Mouse (Mus musculus) forebrain, embryonic 14.5 days (tissue): ENCODE results near the gene Gpx4. TPM values are rescaled to one million over a fixed set of nuclear protein-coding genes. Genes with fewer than 3 reads are reported as not detected.

Experiments used
- ATAC-seq: fragments of 200-750 bp; cut with Nextera tagmentation; 2 replicates; pipeline ENCODE4 v1.8.0; 2017; ENCODE audit warnings: mild to moderate bottlenecking, moderate library complexity
- DNase-seq: peaks from one replicate; pipeline ENCODE4 v3.0.0-alpha.2; 2015; ENCODE audit warnings: low spot score
- H3K27ac ChIP-seq: fragments of 300-500 bp; sonication (generic); 2 replicates; pipeline ENCODE4 v1.5.1; 2014; ENCODE audit warnings: low read depth, mild to moderate bottlenecking, control low read depth, low read length, moderate library complexity
- H3K27me3 ChIP-seq: fragments of 300-500 bp; sonication (generic); replicated peaks from 2 replicates; pipeline ENCODE4 v1.6.1; 2014; ENCODE audit warnings: low read length, control low read depth, mixed read lengths; ENCODE audit not compliant: control insufficient read depth, insufficient read depth
- H3K36me3 ChIP-seq: fragments of 300-500 bp; sonication (generic); 2 replicates; pipeline ENCODE4 v1.6.1; 2014; ENCODE audit warnings: low read length, control low read depth; ENCODE audit not compliant: control insufficient read depth, insufficient read depth
- H3K4me1 ChIP-seq: fragments of 300-500 bp; sonication (generic); 2 replicates; pipeline ENCODE4 v1.6.1; 2014; ENCODE audit warnings: antibody characterized with exemption, low read length, control low read depth; ENCODE audit not compliant: control insufficient read depth, insufficient read depth
- H3K4me2 ChIP-seq: fragments of 300-500 bp; sonication (generic); 2 replicates; pipeline ENCODE4 v1.6.1; 2014; ENCODE audit warnings: mild to moderate bottlenecking, control low read depth, low read length
- H3K4me3 ChIP-seq: fragments of 300-500 bp; sonication (generic); 2 replicates; pipeline ENCODE4 v1.5.1; 2014; ENCODE audit warnings: low read depth, low read length, control low read depth
- H3K9ac ChIP-seq: fragments of 300-500 bp; sonication (generic); 2 replicates; pipeline ENCODE4 v1.6.1; 2014; ENCODE audit warnings: mild to moderate bottlenecking, low read length, control low read depth, moderate library complexity
- H3K9me3 ChIP-seq: fragments of 300-500 bp; sonication (generic); replicated peaks from 2 replicates; pipeline ENCODE4 v1.6.1; 2016; ENCODE audit warnings: low read length, control low read depth, mixed read lengths; ENCODE audit not compliant: control insufficient read depth
- WGBS: fragments of 180-500 bp; shearing (Covaris S2); extraction: QIAGEN DNeasy Blood & Tissue Kit; methylation state at CpG from one replicate; pipeline ENCODE4 v1.1.7; 2014; 5-methylcytosine and 5-hydroxymethylcytosine counted together
- polyA plus RNA-seq: library from polyadenylated mRNA; unstranded; fragments of >200 nt; fragmentation: Nextera tagmentation; extraction: Ambion mirVana; gene quantifications from 2 replicates; pipeline ENCODE4 v1.2.1, GENCODE M21; 2014

The Gpx4 gene
- polyA plus RNA-seq, 1 experiment from 2014 or later = 632 TPM

- Histone ChIP-seq H3K36me3 (peaks cover 46% of the 10 kb centered on the region), H3K9me3 (no peaks in the 10 kb centered on the region), H3K4me3 (no peak overlapping the region), H3K27me3 (no peaks in the 10 kb centered on the region), H3K9ac (no peak overlapping the region; the same call in 1 of the 2 replicates), H3K4me2 (no peak overlapping the region; the same call in 1 of the 2 replicates), H3K4me1 (peaks cover 9% of the 10 kb centered on the region), H3K27ac (no peak overlapping the region)
- ATAC-seq (no peak), DNase-seq (no peak)
- WGBS = 85% methylated on average over 9 of the region's 10 CpGs
Observed at GRCm38 (mm10) chr10:80055891-80056290, 8.9 kb downstream of the Gpx4 start.

- WGBS = 83% methylated on average over 4 of the region's 4 CpGs
- Histone ChIP-seq H3K27ac (no peak overlapping the region), H3K4me1 (peaks cover 9% of the 10 kb centered on the region), H3K4me3 (no peak overlapping the region), H3K4me2 (no peak overlapping the region), H3K36me3 (peaks cover 49% of the 10 kb centered on the region), H3K9me3 (no peaks in the 10 kb centered on the region), H3K9ac (no peak overlapping the region), H3K27me3 (no peaks in the 10 kb centered on the region)
- ATAC-seq = no peak
- DNase-seq = no peak
Observed at GRCm38 (mm10) chr10:80056506-80056905, 9.5 kb downstream of the Gpx4 start.

- Histone ChIP-seq H3K4me1 (peaks cover 9% of the 10 kb centered on the region), H3K36me3 (peaks cover 53% of the 10 kb centered on the region), H3K27me3 (no peaks in the 10 kb centered on the region), H3K4me2 (no peak overlapping the region), H3K27ac (0 out of 2 replicates have a peak overlapping the region, but pooled peaks have one; percentile 14), H3K9ac (no peak overlapping the region), H3K9me3 (no peaks in the 10 kb centered on the region), H3K4me3 (no peak overlapping the region)
- ATAC-seq = no peak
- no peak for DNase-seq
- 91% methylated on average over 27 of the region's 27 CpGs for WGBS
Observed at GRCm38 (mm10) chr10:80056976-80057682, 10.2 kb downstream of the Gpx4 start.

GRCm38 (mm10) chr10:80057683-80058326 lies 10.8 kb downstream of the Gpx4 start:
- H3K36me3 ChIP-seq = peaks cover 60% of the 10 kb centered on the region
- 84% methylated on average over 30 of the region's 30 CpGs for WGBS
- H3K27ac ChIP-seq = no peak overlapping the region

GRCm38 (mm10) chr10:80063104-80063503 lies 16.1 kb downstream of the Gpx4 start:
- WGBS = 88% methylated on average over 5 of the region's 5 CpGs
- no peak for ATAC-seq
- H3K9me3 ChIP-seq = no peaks in the 10 kb centered on the region

More at GRCm38 (mm10) chr10:80057683-80058326, 10.8 kb downstream of the Gpx4 start:
- DNase-seq = no peak
- no peaks in the 10 kb centered on the region for H3K27me3 ChIP-seq
- no peak overlapping the region for H3K4me3 ChIP-seq
- H3K9ac ChIP-seq = no peak overlapping the region
- no peak for ATAC-seq
- H3K9me3 ChIP-seq = no peaks in the 10 kb centered on the region
- H3K4me2 ChIP-seq = no peak overlapping the region
- peaks cover 9% of the 10 kb centered on the region for H3K4me1 ChIP-seq

GRCm38 (mm10) chr10:80063877-80064650 lies 17.1 kb downstream of the Gpx4 start:
- no peak for ATAC-seq
- DNase-seq = no peak
- H3K27ac ChIP-seq = no peak overlapping the region
- H3K9ac ChIP-seq = no peak overlapping the region
- 79% methylated on average over 23 of the region's 23 CpGs for WGBS
- H3K4me2 ChIP-seq = no peak overlapping the region
- no peaks in the 10 kb centered on the region for H3K27me3 ChIP-seq
- peaks cover 51% of the 10 kb centered on the region for H3K36me3 ChIP-seq
- H3K9me3 ChIP-seq = no peaks in the 10 kb centered on the region
- no peak overlapping the region for H3K4me3 ChIP-seq
- no peaks in the 10 kb centered on the region for H3K4me1 ChIP-seq

More at GRCm38 (mm10) chr10:80063104-80063503, 16.1 kb downstream of the Gpx4 start:
- Histone ChIP-seq H3K27ac (no peak overlapping the region), H3K4me3 (no peak overlapping the region), H3K4me2 (no peak overlapping the region), H3K9ac (no peak overlapping the region), H3K4me1 (no peaks in the 10 kb centered on the region), H3K36me3 (peaks cover 53% of the 10 kb centered on the region), H3K27me3 (no peaks in the 10 kb centered on the region)
- no peak for DNase-seq

- DNase-seq = no peak
- WGBS = 84% methylated on average over 6 of the region's 7 CpGs
Observed at GRCm38 (mm10) chr10:80069251-80069650, 22.3 kb downstream of the Gpx4 start.

GRCm38 (mm10) chr10:80069948-80070450 lies 23.0 kb downstream of the Gpx4 start:
- DNase-seq (no peak), ATAC-seq (no peak)
- Histone ChIP-seq H3K27me3 (no peaks in the 10 kb centered on the region), H3K27ac (no peak overlapping the region), H3K9me3 (no peaks in the 10 kb centered on the region), H3K9ac (no peak overlapping the region), H3K4me3 (no peak overlapping the region), H3K4me2 (no peak overlapping the region), H3K36me3 (peaks cover 3% of the 10 kb centered on the region; the same call in 1 of the 2 replicates), H3K4me1 (no peaks in the 10 kb centered on the region)
- WGBS = 92% methylated on average over 4 of the region's 4 CpGs

More at GRCm38 (mm10) chr10:80069251-80069650, 22.3 kb downstream of the Gpx4 start:
- Histone ChIP-seq H3K27ac (no peak overlapping the region), H3K4me2 (no peak overlapping the region), H3K9ac (no peak overlapping the region), H3K9me3 (no peaks in the 10 kb centered on the region), H3K36me3 (peaks cover 6% of the 10 kb centered on the region), H3K27me3 (no peaks in the 10 kb centered on the region), H3K4me3 (no peak overlapping the region), H3K4me1 (no peaks in the 10 kb centered on the region)
- ATAC-seq = no peak
